Mouse (Mus musculus) liver, postnatal 0 days (tissue): ENCODE measurements around the gene 4930404H24Rik. TPM values are rescaled to one million over a fixed set of nuclear protein-coding genes. Genes with fewer than 3 reads are reported as not detected.

Experiments
- ATAC-seq: fragments of 200-750 bp; cut with Nextera tagmentation; 2 replicates; pipeline ENCODE4 v1.8.0; 2017; ENCODE audit warnings: mild to moderate bottlenecking, moderate library complexity
- DNase-seq: peaks from one replicate; pipeline ENCODE4 v3.0.0-alpha.2; 2016
- H3K27ac ChIP-seq: fragments of 300-500 bp; sonication (generic); 2 replicates; pipeline ENCODE4 v1.5.1; 2014; ENCODE audit warnings: antibody characterized with exemption, moderate library complexity, mild to moderate bottlenecking, low read depth
- H3K27me3 ChIP-seq: fragments of 300-500 bp; sonication (generic); 2 replicates; pipeline ENCODE4 v1.6.1; 2014; ENCODE audit warnings: low read length, control low read depth, mixed read lengths; ENCODE audit not compliant: insufficient read depth
- H3K36me3 ChIP-seq: fragments of 300-500 bp; sonication (generic); replicated peaks from 2 replicates; pipeline ENCODE4 v1.6.1; 2014; ENCODE audit warnings: mild to moderate bottlenecking, control low read depth, low read length, moderate library complexity, mixed read lengths; ENCODE audit not compliant: insufficient read depth
- H3K4me1 ChIP-seq: fragments of 300-500 bp; sonication (generic); 2 replicates; pipeline ENCODE4 v1.6.1; 2014; ENCODE audit warnings: antibody characterized with exemption, mild to moderate bottlenecking, control low read depth; ENCODE audit not compliant: insufficient read depth
- H3K4me2 ChIP-seq: fragments of 300-500 bp; sonication (generic); 2 replicates; pipeline ENCODE4 v1.6.1; 2014; ENCODE audit warnings: low read depth, mild to moderate bottlenecking, low read length, moderate library complexity, mixed read lengths
- H3K4me3 ChIP-seq: fragments of 300-500 bp; sonication (generic); 2 replicates; pipeline ENCODE4 v1.5.1; 2014; ENCODE audit warnings: low read depth, low read length
- H3K9ac ChIP-seq: fragments of 300-500 bp; sonication (generic); replicated peaks from 2 replicates; pipeline ENCODE4 v1.6.1; 2014; ENCODE audit warnings: mild to moderate bottlenecking, moderate library complexity
- H3K9me3 ChIP-seq: fragments of 300-500 bp; sonication (generic); 2 replicates; pipeline ENCODE4 v1.6.1; 2016; ENCODE audit warnings: mild to moderate bottlenecking, control low read depth, low read length, mixed read lengths
- CTCF ChIP-seq: sonication (generic); IDR thresholded peaks from 2 replicates; pipeline ENCODE4 v1.5.1; 2016; ENCODE audit warnings: antibody characterized with exemption, low read depth
- EP300 ChIP-seq: IDR thresholded peaks from 2 replicates; pipeline ENCODE4 v1.6.1; 2016; ENCODE audit warnings: antibody characterized with exemption, low read depth, mild to moderate bottlenecking
- WGBS: fragments of 180-500 bp; shearing (Covaris S2); extraction: QIAGEN DNeasy Blood & Tissue Kit; methylation state at CpG from one replicate; pipeline ENCODE4 v1.1.7; 2014; ENCODE audit not compliant: insufficient replicate concordance; 5-methylcytosine and 5-hydroxymethylcytosine counted together
- polyA plus RNA-seq: library from polyadenylated mRNA; unstranded; fragments of >200 nt; fragmentation: Nextera tagmentation; extraction: Ambion mirVana; gene quantifications from 2 replicates; pipeline ENCODE4 v1.2.1, GENCODE M21; 2015

The 4930404H24Rik gene
- polyA plus RNA-seq, 1 experiment from 2014 or later = not detected

DNA sequence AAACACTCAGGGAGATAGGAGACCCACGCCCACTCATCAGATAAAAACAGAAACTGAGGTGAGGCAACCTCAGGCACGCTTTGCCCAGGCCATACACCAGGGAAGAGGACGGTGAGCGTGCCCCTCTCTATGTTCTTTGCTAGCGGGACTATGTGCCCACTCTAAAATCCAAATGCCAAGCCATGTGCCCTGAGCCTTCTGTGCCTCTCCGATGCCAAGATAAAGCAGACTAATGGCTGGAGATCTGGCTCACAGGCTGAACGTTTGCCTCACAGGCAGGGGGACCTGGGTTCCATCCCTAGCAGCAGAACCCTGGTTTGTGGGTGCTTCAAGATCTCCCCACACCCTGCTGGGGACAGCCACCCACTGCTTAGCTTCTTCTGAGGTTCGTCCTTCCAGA lies 17.5 kb downstream of the 4930404H24Rik start:
- Histone ChIP-seq H3K4me2 (no peak overlapping the region), H3K4me1 (peaks cover 11% of the 10 kb centered on the region), H3K27me3 (no peaks in the 10 kb centered on the region), H3K27ac (no peak overlapping the region), H3K36me3 (no peaks in the 10 kb centered on the region), H3K9ac (no peak overlapping the region; the same call in 1 of the 2 replicates), H3K9me3 (no peaks in the 10 kb centered on the region), H3K4me3 (no peak overlapping the region)
- TF ChIP-seq EP300 = no peak
- TF ChIP-seq CTCF = no peak
- ATAC-seq (no peak), DNase-seq (no peak)
- WGBS = 70% methylated on average over 8 of the region's 8 CpGs

DNA sequence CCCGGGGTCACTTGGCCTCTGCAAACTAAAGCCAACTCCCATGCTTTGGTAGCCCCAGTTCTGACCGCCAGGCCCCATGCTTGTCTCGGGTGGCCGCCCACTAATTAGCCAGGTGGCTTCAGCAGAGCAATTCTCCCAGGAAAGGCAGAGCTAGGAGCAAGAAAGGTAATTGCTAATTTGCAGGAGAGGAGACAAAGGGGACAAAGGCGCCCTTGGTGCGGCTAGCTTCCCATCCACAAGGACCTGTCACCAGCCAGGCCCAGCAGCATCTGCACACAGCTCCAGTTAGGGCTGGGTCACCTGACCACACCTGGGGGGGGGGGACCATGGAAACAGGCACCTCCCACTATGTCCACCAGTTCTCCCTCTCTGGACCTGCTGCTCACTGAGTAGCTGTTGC lies 19.0 kb downstream of the 4930404H24Rik start:
- ATAC-seq = no peak
- TF ChIP-seq EP300 (no peak), CTCF (no peak)
- peaks cover 11% of the 10 kb centered on the region for H3K4me1 ChIP-seq

DNA sequence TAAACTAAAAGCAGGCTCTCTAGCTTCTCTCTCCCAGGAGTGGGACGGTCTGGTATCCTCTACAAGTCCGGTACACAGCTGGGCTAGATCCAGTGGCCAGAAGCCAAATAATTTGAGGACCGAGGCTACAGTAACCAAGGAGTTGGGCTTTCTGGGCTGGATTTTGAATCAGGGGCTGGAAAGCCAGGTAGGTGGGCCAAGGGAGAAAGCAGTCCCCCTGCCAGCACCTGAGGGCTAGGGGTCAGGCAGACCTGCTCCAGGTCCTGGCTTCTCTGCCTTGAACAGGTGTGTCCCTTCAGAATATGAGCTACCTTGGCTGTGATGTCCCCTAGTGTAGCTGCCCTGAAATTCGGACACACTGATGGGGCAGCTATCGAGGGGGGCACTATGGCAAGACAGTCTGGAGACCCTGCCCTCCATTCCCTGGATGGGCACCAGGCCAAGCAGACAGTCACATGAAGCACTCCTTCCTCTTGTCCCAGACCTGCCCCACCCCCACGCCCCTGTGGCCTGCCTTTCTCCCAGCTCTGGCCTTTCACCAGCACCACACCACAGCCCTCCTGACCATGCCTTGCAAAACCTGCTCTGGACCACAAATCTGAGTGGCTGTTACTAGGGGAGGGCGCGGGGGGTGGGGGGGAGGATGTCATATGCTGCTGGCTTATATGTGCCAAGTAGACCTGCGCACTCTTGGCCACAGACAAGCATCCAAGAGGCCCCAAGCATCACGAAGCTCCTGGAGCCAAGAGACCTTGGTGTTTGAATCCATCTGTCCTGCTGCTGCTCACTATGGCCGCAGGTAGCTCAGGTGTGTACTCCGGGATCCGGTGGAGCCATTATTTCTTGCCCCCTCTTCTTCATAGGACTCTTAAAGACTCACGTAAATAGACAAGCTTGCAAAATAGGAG lies 20.1 kb downstream of the 4930404H24Rik start:
- Histone ChIP-seq H3K9me3 (no peaks in the 10 kb centered on the region), H3K9ac (no peak overlapping the region), H3K36me3 (no peaks in the 10 kb centered on the region), H3K27me3 (no peaks in the 10 kb centered on the region), H3K4me1 (peaks cover 11% of the 10 kb centered on the region), H3K4me2 (no peak overlapping the region), H3K27ac (no peak overlapping the region), H3K4me3 (no peak overlapping the region)
- TF ChIP-seq CTCF (no peak), EP300 (no peak)
- ATAC-seq (no peak), DNase-seq (no peak)
- WGBS = 76% methylated on average over 14 of the region's 14 CpGs

More for the DNA sequence above, 19.0 kb downstream of the 4930404H24Rik start:
- no peak overlapping the region for H3K4me2 ChIP-seq
- no peak overlapping the region for H3K27ac ChIP-seq
- H3K36me3 ChIP-seq = no peaks in the 10 kb centered on the region
- DNase-seq = no peak
- 80% methylated on average over 6 of the region's 6 CpGs for WGBS
- H3K9me3 ChIP-seq = no peaks in the 10 kb centered on the region
- no peak overlapping the region for H3K4me3 ChIP-seq
- H3K9ac ChIP-seq = no peak overlapping the region
- H3K27me3 ChIP-seq = no peaks in the 10 kb centered on the region

DNA sequence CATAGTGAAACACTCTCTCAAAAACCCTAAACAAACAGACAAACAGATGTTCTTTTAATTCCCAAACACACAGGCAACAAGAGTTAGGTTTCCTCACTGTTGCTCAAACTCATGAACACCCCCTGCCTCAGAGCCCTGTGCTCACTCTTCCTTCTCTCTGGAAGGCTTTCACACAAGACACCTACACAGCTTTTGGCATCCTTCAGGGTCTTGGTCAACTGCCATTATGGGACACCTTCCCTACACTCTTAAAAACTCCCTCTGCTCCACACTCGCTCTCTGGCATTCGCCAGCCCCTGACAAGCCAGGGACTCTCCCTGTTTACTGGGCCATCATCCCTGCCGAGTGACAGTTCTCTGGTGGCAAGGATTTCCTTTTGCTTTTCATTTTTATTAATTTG lies 21.4 kb downstream of the 4930404H24Rik start:
- 84% methylated on average over 3 of the region's 3 CpGs for WGBS
- H3K27me3 ChIP-seq = no peaks in the 10 kb centered on the region
- H3K9me3 ChIP-seq = no peaks in the 10 kb centered on the region
- H3K4me3 ChIP-seq = no peak overlapping the region
- TF ChIP-seq CTCF (no peak), EP300 (no peak)
- DNase-seq (no peak), ATAC-seq (no peak)
- H3K4me1 ChIP-seq = peaks cover 11% of the 10 kb centered on the region
- no peak overlapping the region for H3K4me2 ChIP-seq
- no peak overlapping the region for H3K27ac ChIP-seq
- H3K36me3 ChIP-seq = no peaks in the 10 kb centered on the region
- H3K9ac ChIP-seq = no peak overlapping the region

DNA sequence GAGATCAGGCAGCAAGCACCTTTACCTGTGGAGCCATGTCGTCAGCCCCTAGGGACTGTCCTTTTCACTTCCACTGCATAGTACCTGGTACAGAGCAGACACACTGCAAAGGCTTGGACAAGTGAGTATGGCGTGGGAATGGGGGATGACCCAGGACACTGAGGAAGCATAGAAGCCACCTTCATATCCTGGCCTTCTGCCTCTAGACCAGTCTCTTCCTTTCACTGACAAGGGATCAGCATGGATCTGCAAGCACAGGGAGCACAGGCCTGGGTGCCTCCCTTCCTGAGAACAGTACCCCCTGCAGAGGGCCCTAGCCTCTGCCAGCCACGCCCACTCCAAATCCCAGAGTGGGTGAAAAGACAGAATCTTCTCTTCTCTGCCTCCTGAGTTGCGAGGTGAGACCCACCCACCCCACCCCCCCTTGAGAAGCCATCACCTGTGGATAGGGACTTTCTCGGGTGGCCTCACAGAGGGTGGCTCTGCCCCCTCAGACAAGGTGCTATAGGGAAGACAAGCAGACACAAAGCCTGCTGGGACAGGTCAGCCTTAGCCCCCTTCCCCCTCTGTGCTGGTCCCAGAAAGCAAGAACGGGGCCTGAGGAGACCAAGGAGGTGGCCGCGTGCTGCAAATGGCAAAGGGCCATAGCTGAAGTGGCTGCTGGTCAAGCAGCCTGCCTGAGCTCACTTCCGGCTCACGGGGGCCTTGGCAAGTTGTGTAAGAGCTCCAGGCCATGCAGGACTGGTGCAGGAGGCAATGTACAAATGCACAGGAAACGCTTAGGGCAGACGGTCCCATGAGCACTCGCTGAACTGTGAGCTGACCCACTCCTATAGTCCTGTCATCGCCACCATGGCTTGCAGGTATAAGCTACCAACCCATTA lies 22.1 kb downstream of the 4930404H24Rik start:
- Histone ChIP-seq H3K27me3 (no peaks in the 10 kb centered on the region), H3K4me3 (no peak overlapping the region), H3K9me3 (no peaks in the 10 kb centered on the region), H3K9ac (no peak overlapping the region), H3K27ac (no peak overlapping the region), H3K36me3 (no peaks in the 10 kb centered on the region), H3K4me2 (no peak overlapping the region), H3K4me1 (peaks cover 4% of the 10 kb centered on the region)
- WGBS = 67% methylated on average over 14 of the region's 14 CpGs
- TF ChIP-seq EP300 = no peak
- no peak for TF ChIP-seq CTCF
- ATAC-seq (no peak), DNase-seq (no peak)

DNA sequence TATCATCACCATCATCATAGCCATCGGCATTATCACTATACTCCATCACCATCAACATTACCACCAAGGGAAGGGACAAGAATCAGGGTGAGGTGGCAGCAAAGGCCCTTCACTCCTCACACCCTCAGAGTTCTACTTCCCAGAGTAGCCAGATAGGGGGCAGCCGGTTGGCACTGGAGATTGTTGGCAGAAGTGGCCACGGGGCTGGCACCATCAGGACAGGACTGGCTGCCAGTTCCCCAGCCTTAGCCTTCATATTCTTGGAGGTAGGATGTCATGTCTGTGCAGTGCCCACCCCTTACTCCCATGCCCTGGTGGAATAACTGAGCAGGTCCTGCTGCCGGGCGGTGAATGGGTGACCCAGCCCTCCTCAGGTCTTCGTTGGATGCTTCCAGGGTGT lies 23.0 kb downstream of the 4930404H24Rik start:
- H3K27ac ChIP-seq = no peak overlapping the region
- no peaks in the 10 kb centered on the region for H3K36me3 ChIP-seq
- no peak overlapping the region for H3K4me2 ChIP-seq
- DNase-seq (no peak), ATAC-seq (no peak)
- 82% methylated on average over 6 of the region's 6 CpGs for WGBS
- TF ChIP-seq EP300 (no peak), CTCF (no peak)
- no peak overlapping the region for H3K4me3 ChIP-seq
- H3K9me3 ChIP-seq = no peaks in the 10 kb centered on the region
- H3K27me3 ChIP-seq = no peaks in the 10 kb centered on the region
- no peak overlapping the region for H3K9ac ChIP-seq
- peaks cover 8% of the 10 kb centered on the region for H3K4me1 ChIP-seq
